Mouse (Mus musculus) left cerebral cortex, postnatal 36 days (tissue): ENCODE measurements around the gene Mttp. TPM values are rescaled to one million over a fixed set of nuclear protein-coding genes. Genes with fewer than 3 reads are reported as not detected.

Experiments used
- DNase-seq, 2 experiments: peaks; one replicate each; pipeline ENCODE4 v3.0.0; 2021 to 2022; ENCODE audit warnings: low spot score in 2 of 2, mixed read lengths in 1 of 2
- intact Hi-C: fragments of 180-260 bp; cut with DNase I; formaldehyde crosslinking; loops from one replicate; pipeline ENCODE4 v1.15.1; 2025
- total RNA-seq, 2 experiments: library from RNA; stranded (reverse); gene quantifications; 2 replicates each; pipeline ENCODE4 v1.2.3; 2021

Mttp gene
- 1 to 10 TPM; 5.6 to 6.2 TPM for total RNA-seq

GRCm38 (mm10) chr3:138144642-138145171 is at the start of gene Mttp:
Mttp (minus strand) TSS chr3:138144968.
- intact Hi-C loops = loop anchor here (1.0 to 5.0 kb wide), 5 partner anchors 62 to 279 kb away; partner anchors contain the start of gene Lamtor3
- DNase-seq = peak; percentile 40 to 73

DNA sequence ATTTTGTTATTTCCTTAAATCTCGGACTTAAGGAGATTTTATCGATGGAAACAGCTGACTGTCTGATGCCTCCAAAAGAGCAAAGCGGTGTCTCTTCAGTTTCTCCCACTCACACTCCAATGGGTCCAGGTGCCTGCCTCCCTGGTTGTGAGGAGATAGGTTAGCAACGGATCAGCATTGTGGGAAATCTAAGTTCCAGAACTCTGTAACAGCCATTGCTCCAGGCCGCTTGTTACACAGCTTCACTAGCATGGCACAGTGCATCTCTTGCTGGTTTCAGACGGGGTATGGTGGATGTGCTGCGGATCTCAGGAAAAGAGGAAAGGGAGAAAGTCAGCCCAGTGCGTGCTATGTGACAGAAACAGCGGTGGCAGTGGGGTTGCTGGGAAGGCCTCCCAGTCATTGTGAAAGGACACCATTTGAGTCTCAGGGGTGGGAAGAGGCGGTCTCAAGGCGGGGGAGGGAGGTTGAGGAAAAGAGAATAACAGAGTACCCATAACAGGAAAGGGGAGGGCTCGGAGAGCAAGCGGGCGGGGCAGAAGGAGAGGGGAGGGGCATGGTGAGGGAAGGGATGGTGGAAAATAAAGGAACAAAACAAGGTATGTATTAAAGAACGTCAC is 49.0 kb upstream of the Mttp start, which contains the start of gene 4930579F01Rik:
4930579F01Rik (minus strand) TSS at position 143 of the 620 bp plus-strand sequence.
- intact Hi-C loops = no loop called here
- DNase-seq = no peak

GRCm38 (mm10) chr3:138192260-138192659 is 47.5 kb upstream of the Mttp start:
- intact Hi-C loops = no loop called here
- DNase-seq = no peak

DNA sequence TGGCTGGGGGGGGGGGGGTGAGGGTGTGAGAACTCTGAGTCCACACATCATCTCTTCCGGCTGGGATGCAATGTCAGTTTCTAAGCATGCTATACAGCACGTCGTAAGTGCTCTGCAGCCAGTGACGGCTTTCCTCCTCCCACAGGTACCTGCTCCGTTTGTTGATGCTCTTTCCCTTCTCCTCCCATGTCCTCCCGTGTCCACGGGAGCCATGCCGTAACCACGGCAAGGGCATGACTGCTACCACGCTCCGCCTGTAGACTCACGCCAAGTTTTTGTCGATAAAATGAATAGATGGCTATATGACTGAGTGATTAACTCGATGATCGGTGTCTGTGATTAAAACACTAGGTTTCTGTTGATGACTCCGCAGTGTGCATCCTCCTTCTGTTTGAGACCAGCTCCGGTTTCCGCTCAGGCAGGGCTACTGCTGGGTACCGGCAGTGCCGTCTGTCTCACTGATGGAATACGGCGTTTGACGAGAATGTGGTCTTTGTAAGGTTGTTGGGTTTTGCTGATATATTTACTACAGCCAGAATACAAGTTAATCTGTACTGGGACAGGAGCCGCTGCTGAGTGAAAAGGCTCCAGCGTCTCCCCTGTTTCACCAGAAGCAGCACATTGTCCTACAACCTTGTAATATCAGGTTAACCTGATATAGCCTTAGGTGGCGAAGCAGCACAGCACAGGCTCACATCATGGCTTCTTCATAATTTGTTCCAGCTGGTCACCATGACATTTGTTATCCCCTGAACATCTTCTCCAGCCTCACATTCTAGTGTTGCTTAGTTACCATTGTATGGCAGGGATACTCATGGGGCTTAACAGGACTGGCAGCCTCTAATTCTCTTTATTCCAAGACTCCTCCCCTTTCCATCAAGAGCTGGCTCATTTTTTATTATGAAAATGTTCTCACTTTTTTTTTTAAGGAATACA is 41.5 kb upstream of the Mttp start:
- DNase-seq = no peak
- intact Hi-C loops = no loop called here

- no peak for DNase-seq
- intact Hi-C loops = no loop called here
Observed at GRCm38 (mm10) chr3:138185290-138185689, 40.5 kb upstream of the Mttp start.

- intact Hi-C loops = no loop called here
- no peak for DNase-seq
Observed at GRCm38 (mm10) chr3:138183371-138183770, 38.6 kb upstream of the Mttp start.

DNA sequence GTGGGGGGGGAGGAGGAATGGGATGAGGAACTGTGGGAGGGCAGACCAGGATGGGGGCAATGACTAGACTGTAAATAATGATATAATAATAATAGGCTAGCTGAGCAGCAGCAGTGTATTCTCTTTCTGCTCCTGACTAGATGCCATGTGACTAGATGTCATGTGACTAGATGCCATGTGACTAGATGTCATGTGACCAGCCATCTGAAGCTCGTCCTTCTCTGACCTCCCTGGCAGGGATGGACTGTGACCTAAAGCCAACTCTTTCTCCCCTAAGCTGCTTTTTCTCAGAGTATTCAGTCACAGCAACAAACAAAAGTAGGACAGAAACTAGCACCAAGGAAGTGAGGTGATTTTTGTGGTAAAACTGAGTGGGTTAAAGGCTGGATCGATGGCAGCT is 37.3 kb upstream of the Mttp start:
- DNase-seq = no peak
- intact Hi-C loops = no loop called here

- DNase-seq = no peak
- intact Hi-C loops = no loop called here
Observed at GRCm38 (mm10) chr3:138175551-138175950, 30.8 kb upstream of the Mttp start.

GRCm38 (mm10) chr3:138173291-138173690 is 28.5 kb upstream of the Mttp start:
- no peak for DNase-seq
- intact Hi-C loops = no loop called here

DNA sequence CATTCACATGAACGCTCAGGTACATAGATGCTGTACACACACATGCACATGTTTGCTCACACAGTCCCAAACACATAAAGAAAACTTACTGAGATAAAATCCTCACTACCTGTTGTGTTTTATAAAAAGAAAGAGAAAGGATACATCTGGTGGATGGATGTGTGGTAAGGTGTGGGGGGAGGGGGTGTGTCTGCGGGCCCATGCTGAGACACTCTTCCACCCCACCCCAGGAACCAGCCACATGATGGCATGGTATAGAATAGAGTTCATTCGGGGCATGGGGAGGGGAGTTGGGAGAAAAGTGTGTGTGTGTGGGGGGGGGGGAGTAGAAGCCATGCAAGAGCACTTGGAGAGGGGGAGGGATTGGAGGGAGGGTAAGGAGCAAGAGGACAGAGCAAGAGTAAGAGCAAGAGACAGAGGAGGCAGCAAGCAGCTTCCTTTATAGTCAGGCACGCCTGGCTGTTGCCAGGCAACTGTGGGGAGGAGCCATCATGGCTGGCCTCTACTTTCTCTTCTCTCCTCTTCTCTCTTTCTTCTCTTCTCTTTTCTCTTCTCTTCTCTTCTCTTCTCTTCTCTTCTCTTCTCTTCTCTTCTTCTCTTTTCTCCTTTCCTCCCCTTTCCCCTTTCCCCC is 17.9 kb upstream of the Mttp start:
- intact Hi-C loops = no loop called here

GRCm38 (mm10) chr3:138161623-138162022 is 16.9 kb upstream of the Mttp start:
- intact Hi-C loops = no loop called here
- no peak for DNase-seq

More for the DNA sequence above, 17.9 kb upstream of the Mttp start:
- no peak for DNase-seq

GRCm38 (mm10) chr3:138156651-138157050 is 11.9 kb upstream of the Mttp start:
- no peak for DNase-seq
- intact Hi-C loops = no loop called here

GRCm38 (mm10) chr3:138155062-138155461 is 10.3 kb upstream of the Mttp start:
- DNase-seq = no peak
- intact Hi-C loops = no loop called here

- intact Hi-C loops = no loop called here
Observed at GRCm38 (mm10) chr3:138148811-138149210, 4.0 kb upstream of the Mttp start.

GRCm38 (mm10) chr3:138144060-138144641 is 617 bp downstream of the Mttp start:
- intact Hi-C loops = loop anchor here (1.0 to 5.0 kb wide), 5 partner anchors 62 to 279 kb away; partner anchors contain the start of gene Lamtor3
- no peak for DNase-seq

More at GRCm38 (mm10) chr3:138148811-138149210, 4.0 kb upstream of the Mttp start:
- no peak for DNase-seq

DNA sequence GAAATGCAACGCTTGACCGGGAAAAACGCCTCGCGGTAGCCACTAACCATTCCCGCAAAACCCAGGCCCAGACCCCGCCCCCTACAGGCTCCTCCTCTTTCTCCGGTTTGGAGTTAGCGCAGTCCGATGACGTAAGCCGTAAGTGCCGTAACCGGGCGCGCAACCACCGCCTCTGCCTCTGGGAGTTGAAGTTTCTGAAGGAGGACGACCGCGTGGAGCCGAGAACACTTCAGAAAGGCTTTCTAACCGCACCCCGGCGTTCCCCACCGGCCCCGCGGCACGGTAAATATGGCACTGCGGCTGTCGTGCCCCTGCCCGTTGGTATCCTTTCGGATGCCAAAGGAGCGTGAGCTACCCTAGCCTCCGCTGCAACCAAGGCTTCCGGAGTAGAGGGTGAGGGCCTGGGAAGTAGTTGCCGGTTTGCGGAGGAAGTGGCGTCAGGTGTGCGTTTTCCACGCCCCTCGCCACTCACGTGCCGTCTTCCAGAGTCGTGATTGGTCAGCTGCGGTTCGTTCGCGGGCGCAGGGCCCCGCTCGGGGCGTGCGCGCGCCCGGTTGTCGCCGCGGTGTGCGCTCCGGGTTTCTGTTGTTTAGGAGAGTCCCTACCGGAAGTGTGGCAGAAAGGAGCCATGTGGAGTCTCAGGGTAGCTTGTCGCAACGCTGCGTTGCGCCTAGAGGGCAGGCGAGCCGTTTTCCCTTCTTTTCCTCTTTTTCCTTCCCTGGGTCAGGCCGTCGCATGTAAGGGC is 1.3 kb downstream of the Mttp start, which contains the start of gene Trmt10a:
Trmt10a (plus strand) TSS at position 134 of the 745 bp plus-strand sequence.
- peak; percentile 98 to 99 for DNase-seq
- intact Hi-C loops = loop anchor here (1.0 to 5.0 kb wide), 6 partner anchors 61 to 365 kb away; partner anchors contain the start of gene Lamtor3

GRCm38 (mm10) chr3:138142733-138143314 is 1.9 kb downstream of the Mttp start:
- intact Hi-C loops = loop anchor here (1.0 to 5.0 kb wide), 4 partner anchors 61 to 365 kb away; partner anchors contain the start of gene Lamtor3
- DNase-seq = no peak
